Mouse (Mus musculus) heart, postnatal 0 days (tissue): ENCODE measurements around the gene Tac4.

ENCODE experiments used
- CTCF ChIP-seq: IDR thresholded peaks from 2 replicates; pipeline ENCODE4 v1.5.1; 2016; ENCODE audit warnings: antibody characterized with exemption, control low read depth, low read depth
- EP300 ChIP-seq: IDR thresholded peaks from 2 replicates; pipeline ENCODE4 v1.6.1; 2016; ENCODE audit warnings: antibody characterized with exemption, low read depth

DNA sequence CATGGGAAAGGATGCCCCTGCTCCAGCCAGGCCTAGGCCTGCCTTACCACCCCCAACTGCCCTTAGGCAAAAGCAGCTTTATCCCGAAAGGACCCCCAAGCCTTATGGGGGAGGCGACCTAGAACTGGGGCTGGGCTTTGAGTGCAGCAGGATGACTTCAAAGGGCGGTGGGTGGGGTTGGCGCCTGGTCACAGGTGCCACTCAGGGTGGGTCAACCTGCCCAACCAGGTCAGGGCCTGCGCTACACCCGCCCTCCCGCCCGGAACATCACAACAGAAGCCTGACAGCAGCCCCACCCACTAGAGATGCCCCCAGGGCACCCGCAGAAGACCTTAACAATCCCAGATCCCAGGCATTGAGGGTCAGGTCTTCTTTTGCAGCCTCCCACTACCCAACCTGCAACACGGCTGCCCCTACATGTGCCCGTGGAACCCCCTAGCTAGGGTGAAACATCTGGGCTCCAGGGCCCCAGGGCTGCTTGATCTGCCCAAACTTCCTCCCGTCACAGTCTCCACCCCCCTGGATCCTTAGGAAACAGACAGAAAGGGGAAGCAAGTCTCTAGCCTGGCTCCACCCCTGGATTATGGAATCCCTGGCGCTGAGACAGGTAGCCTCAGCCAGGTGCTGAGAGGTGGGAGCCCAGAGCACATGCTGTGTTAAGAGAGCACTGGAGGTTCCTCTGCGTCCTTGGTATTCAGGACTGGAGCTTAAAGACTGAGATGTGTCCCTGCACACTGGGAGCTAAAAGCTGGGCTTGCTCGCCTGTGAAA lies 37.0 kb upstream of the Tac4 start:
- no peak for TF ChIP-seq CTCF
- no peak for TF ChIP-seq EP300
